ENCODE assay signal across 25 mouse cellular contexts in the genomic region with DNA sequence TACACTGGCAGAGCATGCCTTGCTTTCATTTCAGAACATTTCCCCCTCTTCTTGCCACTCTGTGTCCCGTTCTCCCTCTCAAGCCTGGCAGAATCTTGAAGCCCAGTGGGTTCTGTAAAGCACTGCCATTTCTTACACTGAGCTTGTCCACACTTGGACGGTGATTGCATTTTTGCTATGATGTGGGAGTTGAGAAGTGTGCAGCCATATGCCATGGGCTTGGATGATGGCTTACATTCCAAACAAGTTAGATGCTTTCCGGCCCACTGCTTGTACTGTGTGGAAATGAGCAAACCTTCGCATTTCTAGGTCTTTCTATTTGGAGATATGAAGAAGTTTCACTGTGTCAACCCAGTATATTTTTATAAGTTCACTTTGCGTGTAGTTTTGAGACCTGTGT. TPM values are rescaled to one million over a fixed set of nuclear protein-coding genes. Genes with fewer than 3 reads are reported as not detected.
DNase-seq lines count a peak whose midpoint lies in the region; ATAC-seq lines count a peak whose summit lies in the region.
"Had no signal": no experiment of that assay in that cellular context is flagged by ENCODE, and none has a peak within 500 bp of the region (broad histone marks: within the 10 kb centered on the region; RNA-seq: fewer than 3 reads in every experiment).

No protein-coding gene starts in this region.

- H3K4me3 ChIP-seq in forebrain, embryonic 11.5 days (ENCODE audit: low read depth, low read length) = no peak overlapping the region
- no peak overlapping the region for H3K4me3 ChIP-seq in forebrain, embryonic 10.5 days
- H3K4me3 ChIP-seq in neural tube, embryonic 13.5 days = no peak overlapping the region
- H3K4me3 ChIP-seq: forebrain, embryonic 13.5 days; heart, embryonic 15.5 days; hindbrain, embryonic 15.5 days; midbrain, embryonic 15.5 days; myocyte; stomach, embryonic 15.5 days had no signal

- 90% methylated on average over 5 of the region's 5 CpGs for WGBS in forebrain, embryonic 11.5 days
- 93% methylated on average over 5 of the region's 5 CpGs for WGBS in forebrain, embryonic 10.5 days
- 87% methylated on average over 5 of the region's 5 CpGs for WGBS in neural tube, embryonic 13.5 days

- H3K9me3 ChIP-seq in forebrain, embryonic 11.5 days (ENCODE audit: control insufficient read depth, low read length) = no peaks in the 10 kb centered on the region
- no peaks in the 10 kb centered on the region for H3K9me3 ChIP-seq in forebrain, embryonic 10.5 days
- no peaks in the 10 kb centered on the region for H3K9me3 ChIP-seq in neural tube, embryonic 13.5 days
- H3K9me3 ChIP-seq: forebrain, embryonic 13.5 days; heart, embryonic 15.5 days; hindbrain, embryonic 15.5 days; midbrain, embryonic 15.5 days; stomach, embryonic 15.5 days had no signal

- H3K27me3 ChIP-seq in forebrain, embryonic 11.5 days (ENCODE audit: control insufficient read depth, insufficient read depth, low read length) = no peaks in the 10 kb centered on the region
- no peaks in the 10 kb centered on the region for H3K27me3 ChIP-seq in forebrain, embryonic 10.5 days (ENCODE audit: poor library complexity, severe bottlenecking)
- H3K27me3 ChIP-seq in neural tube, embryonic 13.5 days = no peaks in the 10 kb centered on the region
- H3K27me3 ChIP-seq: forebrain, embryonic 13.5 days; heart, embryonic 15.5 days; hindbrain, embryonic 15.5 days; midbrain, embryonic 15.5 days; stomach, embryonic 15.5 days had no signal

- no peak for ATAC-seq in forebrain, embryonic 11.5 days (replicated peaks; ENCODE audit: low FRiP score)
- ATAC-seq in neural tube, embryonic 13.5 days (ENCODE audit: low read depth) = no peak
- ATAC-seq in megakaryocyte progenitor cell, adult 5-6 weeks (replicated peaks; ENCODE audit: poor library complexity) = no peak
- ATAC-seq: activated CD4-positive, CD25-positive, alpha-beta regulatory T cell, adult 4 months; forebrain, embryonic 13.5 days; midbrain, embryonic 15.5 days had no signal

- no peak overlapping the region for H3K4me2 ChIP-seq in forebrain, embryonic 11.5 days (ENCODE audit: low read depth, low read length, severe bottlenecking)
- no peak overlapping the region for H3K4me2 ChIP-seq in neural tube, embryonic 13.5 days
- H3K4me2 ChIP-seq: forebrain, embryonic 13.5 days; heart, embryonic 15.5 days; hindbrain, embryonic 15.5 days; lung, embryonic 14.5 days; midbrain, embryonic 15.5 days; stomach, embryonic 15.5 days had no signal

- no peak overlapping the region for H3K27ac ChIP-seq in forebrain, embryonic 11.5 days (ENCODE audit: low read depth, low read length)
- no peak overlapping the region for H3K27ac ChIP-seq in forebrain, embryonic 10.5 days
- peak overlapping the region; percentile 76 for H3K27ac ChIP-seq in neural tube, embryonic 13.5 days (replicated peaks)
- H3K27ac ChIP-seq: forebrain, embryonic 13.5 days; heart, embryonic 15.5 days; hindbrain, embryonic 15.5 days; liver, embryonic 14.5 days; midbrain, embryonic 15.5 days; stomach, embryonic 15.5 days had no signal

- peaks cover 21% of the 10 kb centered on the region for H3K4me1 ChIP-seq in forebrain, embryonic 11.5 days (replicated peaks; ENCODE audit: control insufficient read depth, insufficient read depth, low read length)
- H3K4me1 ChIP-seq in forebrain, embryonic 10.5 days = peaks cover 73% of the 10 kb centered on the region
- peaks cover 91% of the 10 kb centered on the region for H3K4me1 ChIP-seq in neural tube, embryonic 13.5 days (replicated peaks)
- H3K4me1 ChIP-seq: stomach, embryonic 15.5 days had no signal

- no peaks in the 10 kb centered on the region for H3K36me3 ChIP-seq in forebrain, embryonic 11.5 days (ENCODE audit: control insufficient read depth, insufficient read depth, low read length)
- H3K36me3 ChIP-seq in forebrain, embryonic 10.5 days (replicated peaks) = peaks cover 7% of the 10 kb centered on the region; the same call in 1 of the 2 replicates
- H3K36me3 ChIP-seq in neural tube, embryonic 13.5 days = no peaks in the 10 kb centered on the region
- H3K36me3 ChIP-seq: heart, embryonic 15.5 days; hindbrain, embryonic 15.5 days; midbrain, embryonic 15.5 days; stomach, embryonic 15.5 days had no signal

- DNase-seq in forebrain, embryonic 11.5 days (ENCODE audit: low spot score) = peak; percentile 17
- DNase-seq in forebrain, embryonic 10.5 days (ENCODE audit: extremely low spot score, low spot score) = no peak
- DNase-seq in layer of hippocampus, adult 9-11 months = peak; percentile 24
- DNase-seq in layer of hippocampus, postnatal 14 days (ENCODE audit: low spot score in 2 of 2) = no peak
- DNase-seq in neural tube, embryonic 10.5 days (ENCODE audit: extremely low spot score, low spot score) = no peak
- DNase-seq in right cerebral cortex, postnatal 36 days (ENCODE audit: low spot score in 2 of 2) = peak; percentile 27 to 77
- DNase-seq: adrenal gland, adult 8-10 months; cerebellum, adult 18-20 months; cerebellum, postnatal 14 days; kidney, adult 8-10 months; kidney, postnatal 25 days; thymus, adult 18-20 months; thymus, postnatal 36 days had no signal

- no peak overlapping the region for H3K9ac ChIP-seq in forebrain, embryonic 11.5 days (ENCODE audit: low read length)
- H3K9ac ChIP-seq in neural tube, embryonic 13.5 days = no peak overlapping the region
- H3K9ac ChIP-seq: forebrain, embryonic 13.5 days; heart, embryonic 15.5 days; hindbrain, embryonic 15.5 days; liver, embryonic 14.5 days; lung, embryonic 14.5 days; midbrain, embryonic 15.5 days; stomach, embryonic 15.5 days had no signal

RNA-seq across cellular contexts. Expression of gene Mpped2, which starts 25.8 kb away (rescaled TPM):
- 102 and 121 TPM in 2 replicates for polyA plus RNA-seq in forebrain, embryonic 11.5 days (2014; fragmentation: Nextera tagmentation; extraction: Ambion mirVana)
- 41.6 and 48.8 TPM in 2 replicates for polyA plus RNA-seq in forebrain, embryonic 10.5 days (2016; fragmentation: Nextera tagmentation; extraction: Ambion mirVana)
- total RNA-seq in layer of hippocampus, postnatal 14 days (2021) = 10 to 100 TPM; 39.9 to 40.3 TPM
- 199 and 206 TPM in 2 replicates for polyA plus RNA-seq in neural tube, embryonic 13.5 days (2015; fragmentation: Nextera tagmentation; extraction: Ambion mirVana)
- total RNA-seq in megakaryocyte progenitor cell, adult 5-6 weeks (2015) = 0.25 and 1.3 TPM in 2 replicates
- 0.30 TPM in 1 of 2 replicates, not detected in the other for total RNA-seq in megakaryocyte progenitor cell, adult 5-6 weeks (2017)
- total RNA-seq: neutrophil, adult 5-6 weeks had no signal
- polyA plus RNA-seq: activated CD4-positive, CD25-positive, alpha-beta regulatory T cell, adult 4 months; myocyte had no signal

Comparison
In these comparisons a context has a peak if more than half of its experiments do, and no peak if none do; other contexts are left out.
1. DNase-seq: peak in forebrain, embryonic 11.5 days (single experiment), layer of hippocampus, adult 9-11 months (single experiment) and right cerebral cortex, postnatal 36 days (2 of 2); none in forebrain, embryonic 10.5 days (single experiment), layer of hippocampus, postnatal 14 days (0 of 2) and neural tube, embryonic 10.5 days (single experiment).